Mouse (Mus musculus) cerebellum, postnatal 14 days (tissue): ENCODE measurements around the gene Duxbl1.
A peak's percentile ranks its signal among the peaks of the same experiment; 100 is the strongest.
"Not testable (repeated sequence)": the region's sequence is repeated elsewhere in the genome, so short reads cannot be mapped to it uniquely, and the experiment has no call there.

Experiments
- DNase-seq, 2 experiments: peaks; one replicate each; pipeline ENCODE4 v3.0.0; 2021; ENCODE audit warnings: mixed read lengths in 2 of 2

The Duxbl1 gene

GRCm38 (mm10) chr14:25978371-25979241 lies at the start of gene Duxbl1:
Gene Duxbl1 (plus strand): TSS chr14:25978577.
- DNase-seq: not testable (repeated sequence)

GRCm38 (mm10) chr14:25936867-25937630 lies 41.3 kb upstream of the Duxbl1 start:
- DNase-seq: not testable (repeated sequence)

GRCm38 (mm10) chr14:25938004-25938403 lies 40.4 kb upstream of the Duxbl1 start, which contains the start of gene Cphx1:
Gene Cphx1 (plus strand): TSS chr14:25938304.
- not testable (repeated sequence) for DNase-seq

- not testable (repeated sequence) for DNase-seq
These were observed 20.5 kb upstream of the Duxbl1 start for GRCm38 (mm10) chr14:25957861-25958260.

GRCm38 (mm10) chr14:25979242-25979941 lies 1.0 kb downstream of the Duxbl1 start:
- peak in 1 of 2 experiments; percentile 3 for DNase-seq

- peak; percentile 1 to 19 for DNase-seq
These were observed 3.5 kb downstream of the Duxbl1 start for GRCm38 (mm10) chr14:25981880-25982279.

GRCm38 (mm10) chr14:26007462-26007861 lies 29.1 kb downstream of the Duxbl1 start:
- not testable (repeated sequence) for DNase-seq

GRCm38 (mm10) chr14:26016414-26016813 lies 38.0 kb downstream of the Duxbl1 start:
- not testable (repeated sequence) for DNase-seq

- DNase-seq: not testable (repeated sequence)
These were observed 43.2 kb downstream of the Duxbl1 start for GRCm38 (mm10) chr14:26021555-26021954.

- DNase-seq: not testable (repeated sequence)
These were observed 44.5 kb downstream of the Duxbl1 start for GRCm38 (mm10) chr14:26022831-26023230.

- not testable (repeated sequence) for DNase-seq
These were observed 47.3 kb downstream of the Duxbl1 start for GRCm38 (mm10) chr14:26025653-26026052.

GRCm38 (mm10) chr14:26034364-26034763 lies 56.0 kb downstream of the Duxbl1 start:
- DNase-seq: not testable (repeated sequence)

- DNase-seq: not testable (repeated sequence)
These were observed 57.1 kb downstream of the Duxbl1 start for GRCm38 (mm10) chr14:26035439-26035838.
